Mouse (Mus musculus) A20 (cell line): ENCODE data around the gene Optn.

Experiments
- DNase-seq: peaks from one replicate; pipeline ENCODE4 v3.0.0-alpha.2; 2011; ENCODE audit warnings: low read depth, low spot score

The Optn gene

GRCm38 (mm10) chr2:5029808-5030207 lies 34.0 kb downstream of the Optn start:
- DNase-seq: no peak

DNA sequence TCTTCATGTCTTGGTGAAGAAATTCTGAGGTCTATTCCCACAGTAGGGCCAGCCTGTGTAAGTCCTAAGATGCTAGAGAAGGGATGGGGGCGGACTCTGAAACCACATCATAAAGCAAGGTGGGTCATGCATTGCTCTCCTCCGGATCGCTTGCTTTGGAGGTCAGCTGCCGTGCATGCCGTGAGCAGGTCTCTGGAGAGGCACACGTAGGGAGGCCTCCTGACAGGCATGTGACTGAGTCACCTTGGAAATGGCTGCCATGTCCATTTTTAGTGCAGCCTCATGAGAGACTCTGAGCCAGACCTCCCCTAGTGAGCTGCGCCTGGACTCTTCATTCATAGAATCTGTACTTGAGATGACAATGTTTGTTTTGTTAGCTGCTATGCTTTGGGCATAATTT lies 35.8 kb downstream of the Optn start:
- DNase-seq: no peak

DNA sequence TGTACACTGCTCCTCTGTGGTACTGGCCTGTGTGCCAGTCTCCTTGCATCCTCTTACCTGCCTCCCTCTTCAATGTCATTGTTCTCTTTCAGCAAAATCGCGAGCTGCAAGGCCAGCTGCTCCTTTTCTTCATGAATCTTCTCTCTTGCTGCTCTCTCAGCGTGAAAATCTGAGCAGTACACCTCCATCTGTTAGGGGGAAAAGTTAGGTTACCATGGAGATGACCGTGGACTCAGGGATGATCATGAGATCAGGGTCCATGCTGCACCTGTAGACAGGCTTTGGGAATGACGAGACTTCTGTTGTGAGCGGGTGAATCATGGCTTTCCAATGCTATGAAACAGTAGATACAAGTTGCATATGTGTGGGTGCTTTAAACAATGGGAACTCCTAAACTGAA lies 36.8 kb downstream of the Optn start:
- no peak for DNase-seq

DNA sequence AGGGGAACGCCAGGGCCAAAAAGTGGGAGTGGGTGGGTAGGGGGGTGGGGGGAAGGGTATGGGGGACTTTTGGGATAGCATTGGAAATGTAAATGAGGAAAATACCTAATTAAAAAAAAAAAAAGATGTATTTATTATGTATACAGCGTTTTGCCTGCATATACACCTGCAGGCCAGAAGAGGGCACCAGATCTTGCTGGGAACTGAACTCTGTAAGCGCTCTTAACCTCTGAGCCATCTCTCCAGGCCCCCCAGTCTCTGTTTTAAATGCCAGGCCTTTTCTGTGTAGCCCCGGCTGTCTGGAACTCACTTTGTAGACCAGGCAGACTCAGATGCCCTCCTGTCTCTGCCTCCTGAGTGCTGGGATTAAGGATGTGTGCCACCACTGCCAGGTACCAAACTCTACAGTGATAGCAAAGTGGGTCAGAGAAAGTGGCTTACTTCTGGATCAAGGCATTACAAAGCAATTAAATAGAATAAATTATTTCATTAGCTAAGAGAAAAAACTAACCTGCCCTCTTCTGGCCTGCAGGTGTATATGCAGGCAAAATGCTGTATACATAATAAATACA lies 38.6 kb downstream of the Optn start:
- DNase-seq: peak; percentile 69

- DNase-seq: no peak
Observed at GRCm38 (mm10) chr2:5023699-5024399, 40.0 kb downstream of the Optn start.

- no peak for DNase-seq
Observed at GRCm38 (mm10) chr2:5023275-5023674, 40.6 kb downstream of the Optn start.

GRCm38 (mm10) chr2:5019708-5020107 lies 44.1 kb downstream of the Optn start:
- no peak for DNase-seq

DNA sequence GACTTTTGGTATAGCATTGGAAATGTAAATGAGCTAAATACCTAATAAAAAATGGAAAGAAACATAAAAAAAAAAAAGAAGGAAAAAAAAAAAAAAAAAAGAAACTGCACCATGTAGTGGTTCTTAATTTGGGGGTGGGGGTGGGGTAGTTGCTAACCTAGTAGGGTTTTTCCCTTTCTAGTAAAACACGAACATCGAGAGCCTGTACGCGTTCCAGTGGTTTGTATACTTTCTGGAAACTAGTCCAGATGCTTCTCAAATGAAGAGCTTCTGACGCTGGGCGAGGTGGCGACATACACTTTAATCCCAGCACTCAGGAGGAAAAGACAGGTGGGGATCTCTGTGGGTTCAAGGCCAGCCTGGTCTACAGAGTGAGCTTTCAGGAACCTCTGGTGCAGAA lies 46.9 kb downstream of the Optn start:
- no peak for DNase-seq

GRCm38 (mm10) chr2:5015527-5015926 lies 48.3 kb downstream of the Optn start:
- DNase-seq: no peak

GRCm38 (mm10) chr2:5014616-5015015 lies 49.2 kb downstream of the Optn start:
- peak; percentile 75 for DNase-seq

GRCm38 (mm10) chr2:5012491-5013324 lies 51.1 kb downstream of the Optn start, which contains the start of gene Mcm10:
TSS of gene Mcm10 (minus strand) at chr2:5012791.
- DNase-seq: peak; percentile 98

GRCm38 (mm10) chr2:5011898-5012490 lies 51.9 kb downstream of the Optn start:
- DNase-seq: peak; percentile 50

GRCm38 (mm10) chr2:5007107-5007506 lies 56.7 kb downstream of the Optn start:
- peak; percentile 85 for DNase-seq

DNA sequence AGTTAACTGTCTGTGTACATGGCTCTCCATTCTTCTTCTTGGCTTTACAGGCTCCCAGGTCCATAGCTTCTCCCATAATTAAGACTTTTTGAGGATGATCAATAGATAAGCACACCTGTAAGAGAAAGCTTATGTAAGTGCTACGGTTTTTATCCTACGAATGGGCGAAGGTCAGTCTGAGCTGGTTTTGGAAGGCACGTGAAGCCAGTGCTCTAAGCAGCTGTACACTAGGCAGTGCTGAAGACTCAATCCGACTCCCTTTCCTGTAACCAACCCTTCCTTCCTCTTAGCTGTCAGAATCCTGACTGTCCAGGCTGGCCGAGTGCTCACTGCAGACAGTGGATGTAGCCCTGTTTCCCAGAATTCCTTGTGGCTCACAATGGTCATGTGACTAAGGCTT lies 62.6 kb downstream of the Optn start:
- DNase-seq: no peak

DNA sequence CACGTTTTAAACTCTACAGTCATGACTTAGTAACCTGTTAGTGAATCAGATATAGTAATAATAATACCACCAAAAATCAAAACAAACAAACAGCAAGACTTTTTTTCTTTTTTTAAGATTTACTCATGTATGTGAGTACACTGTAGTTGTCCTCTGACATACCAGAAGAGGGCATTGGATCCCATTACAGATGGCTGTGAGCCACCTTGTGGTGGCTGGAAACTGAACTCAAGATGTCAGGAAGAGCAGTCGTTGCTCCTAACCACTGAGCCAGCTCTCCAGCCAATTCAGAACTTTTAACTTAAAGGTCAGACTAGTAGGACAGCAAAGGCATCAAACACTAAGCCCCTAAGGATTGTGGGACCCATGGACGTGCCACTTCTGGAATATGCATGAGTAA lies 64.9 kb downstream of the Optn start:
- peak; percentile 52 for DNase-seq

GRCm38 (mm10) chr2:4996421-4996824 lies 67.4 kb downstream of the Optn start:
- no peak for DNase-seq

DNA sequence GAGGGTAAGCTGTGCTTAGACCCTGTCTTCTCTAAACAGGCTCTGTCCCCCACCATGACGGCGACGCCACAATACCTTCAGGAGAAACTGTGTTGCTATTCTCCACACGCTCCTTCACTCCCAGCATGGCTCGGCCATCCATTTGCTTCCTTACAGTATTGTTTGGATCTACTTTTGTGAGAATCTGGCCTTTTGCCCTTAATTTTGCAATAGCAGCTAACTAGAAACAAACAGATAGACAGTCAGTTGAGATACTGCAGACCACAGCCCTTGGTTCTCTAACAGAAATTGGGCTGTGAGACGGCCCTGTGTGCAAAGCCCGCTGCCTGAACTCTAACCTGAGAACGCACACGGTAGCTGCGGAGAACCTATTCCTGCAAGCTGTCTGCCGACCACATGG lies 68.2 kb downstream of the Optn start:
- DNase-seq: no peak

- no peak for DNase-seq
Observed at GRCm38 (mm10) chr2:4994436-4994835, 69.4 kb downstream of the Optn start.

GRCm38 (mm10) chr2:4993584-4993983 lies 70.3 kb downstream of the Optn start:
- no peak for DNase-seq

- peak; percentile 70 for DNase-seq
Observed at GRCm38 (mm10) chr2:4988826-4989424, 74.9 kb downstream of the Optn start.

DNA sequence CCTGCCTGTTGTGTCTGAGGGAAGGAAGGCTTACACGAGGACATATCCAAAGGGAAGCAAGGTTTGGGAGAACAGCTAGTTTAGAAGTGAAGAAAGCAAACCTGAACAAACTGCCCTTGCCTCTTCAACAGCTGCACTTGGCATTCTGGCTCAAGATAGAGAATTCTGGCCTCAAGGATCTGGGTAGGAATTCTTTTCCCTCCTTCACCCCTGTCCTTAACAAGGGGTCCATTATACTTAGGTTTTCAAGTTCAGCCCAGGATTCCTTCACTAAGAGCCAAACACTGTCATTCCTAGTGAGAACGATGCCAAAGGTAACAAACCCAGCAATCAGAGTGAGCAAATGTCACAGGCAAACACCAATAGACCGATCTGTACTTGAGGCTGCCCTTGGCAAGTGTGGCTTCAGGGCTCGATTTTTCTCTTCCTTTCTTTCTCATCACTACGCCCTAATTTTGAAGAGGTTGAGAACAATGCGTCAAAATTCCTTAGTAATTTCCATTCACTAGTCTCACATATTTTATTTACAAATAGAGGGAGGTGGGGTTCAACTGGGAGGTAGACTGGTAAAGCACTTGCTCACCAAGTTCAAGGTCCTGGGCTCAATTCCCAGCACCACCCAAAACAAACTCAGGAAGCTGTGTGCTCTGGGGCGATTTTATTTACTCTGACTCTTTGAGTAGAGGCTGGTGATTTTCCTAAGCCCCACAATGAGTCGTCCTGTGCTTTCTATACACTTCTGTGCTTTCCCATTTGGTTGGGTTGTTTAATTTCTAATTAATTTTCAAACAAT lies 76.3 kb downstream of the Optn start:
- no peak for DNase-seq
